Mouse (Mus musculus): Measurements from ENCODE around the gene Cux2. TPM values are rescaled to one million over a fixed set of nuclear protein-coding genes. Genes with fewer than 3 reads are reported as not detected.
A peak's percentile ranks its signal among the peaks of the same experiment; 100 is the strongest.

Gene Cux2
- total and polyA plus RNA-seq, 3 experiments: 1.4 to 3.5 TPM; not detected in 1

DNA sequence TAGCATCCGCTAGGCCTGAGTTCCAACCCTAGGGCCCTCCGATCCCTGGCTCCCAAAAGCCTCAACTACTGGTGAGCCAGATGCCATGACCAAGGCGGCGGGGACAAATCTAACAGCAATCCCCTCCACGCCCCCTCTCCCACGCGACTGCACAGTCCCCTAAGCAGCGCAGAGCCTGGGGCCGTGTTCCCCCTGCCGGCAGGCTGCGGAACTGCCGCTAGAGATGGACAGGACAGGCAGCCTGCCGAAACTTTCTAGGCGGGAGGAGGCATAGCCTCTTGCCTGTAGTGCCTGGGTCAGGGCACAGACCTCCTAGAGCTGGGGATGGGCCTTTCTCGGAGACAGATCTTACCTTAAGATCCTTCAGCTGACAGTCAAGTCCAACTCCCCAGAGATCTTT lies 41.2 kb upstream of the Cux2 start (continued):
- no peak for TF ChIP-seq E2F4 (IDR thresholded peaks at IDR 0.05; ENCODE audit: borderline replicate concordance, low read depth, low read length)

DNA sequence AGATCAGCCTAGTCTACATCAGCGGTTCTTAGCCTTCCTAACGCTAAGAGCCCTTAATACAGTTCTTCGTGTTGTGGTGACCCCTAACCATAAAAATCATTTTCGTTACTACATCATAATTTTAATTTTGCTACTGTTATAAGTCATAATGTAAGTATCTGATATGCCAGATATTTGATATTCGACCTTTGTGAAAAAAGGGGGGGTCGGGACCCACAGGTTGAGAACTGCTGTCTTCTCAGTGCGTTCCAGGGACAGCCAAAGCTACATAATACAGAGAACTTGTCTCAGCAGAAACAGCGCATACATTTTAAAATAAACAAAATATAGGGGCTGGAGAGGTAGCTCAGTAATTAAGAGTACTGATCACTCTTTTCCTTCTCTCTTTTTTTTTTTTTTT lies 39.8 kb upstream of the Cux2 start:
- Histone ChIP-seq H3K9me3 (replicated peaks; ENCODE audit: insufficient read depth, low read length) (no peaks in the 10 kb centered on the region), H3K27ac (ENCODE audit: control insufficient read depth, low read depth, low read length) (no peak overlapping the region), H3K36me3 (ENCODE audit: control insufficient read depth in 1 of 2, insufficient read depth in 2 of 2, low read length in 2 of 2) (peaks cover 0 to 2% of the 10 kb centered on the region in 2 experiments; a peak in 1 of 4 replicates), H3K79me2 (ENCODE audit: control insufficient read depth, insufficient read depth, low read length, poor library complexity) (no peaks in the 10 kb centered on the region), H3K9ac (ENCODE audit: control insufficient read depth, low read depth, low read length, poor library complexity, severe bottlenecking) (no peak overlapping the region), H3K4me3 (ENCODE audit: control insufficient read depth in 1 of 2, insufficient read depth in 1 of 2, low read depth in 2 of 2, low read length in 2 of 2) (no peak overlapping the region), H3K27me3 (ENCODE audit: control insufficient read depth in 1 of 2, insufficient read depth in 2 of 2, low read length in 2 of 2) (no peaks in the 10 kb centered on the region; a peak in 1 of 4 replicates), H3K4me1 (ENCODE audit: control insufficient read depth in 1 of 2, insufficient read depth in 2 of 2, low read length in 2 of 2) (no peaks in the 10 kb centered on the region)
- DNase-seq (ENCODE audit: low read depth, low spot score): no peak
- TF ChIP-seq RCOR1 (IDR thresholded peaks at IDR 0.05; ENCODE audit: low read depth, low read length) (no peak), ELF1 (IDR thresholded peaks at IDR 0.05; ENCODE audit: low read depth, low read length) (no peak), USF1 (IDR thresholded peaks at IDR 0.05; ENCODE audit: low read depth, low read length) (no peak), POLR2A (IDR thresholded peaks at IDR 0.05; ENCODE audit: control insufficient read depth in 1 of 2, insufficient read depth in 1 of 2, low read depth in 1 of 2, low read length in 2 of 2, poor library complexity in 1 of 2) (no peak)

DNA sequence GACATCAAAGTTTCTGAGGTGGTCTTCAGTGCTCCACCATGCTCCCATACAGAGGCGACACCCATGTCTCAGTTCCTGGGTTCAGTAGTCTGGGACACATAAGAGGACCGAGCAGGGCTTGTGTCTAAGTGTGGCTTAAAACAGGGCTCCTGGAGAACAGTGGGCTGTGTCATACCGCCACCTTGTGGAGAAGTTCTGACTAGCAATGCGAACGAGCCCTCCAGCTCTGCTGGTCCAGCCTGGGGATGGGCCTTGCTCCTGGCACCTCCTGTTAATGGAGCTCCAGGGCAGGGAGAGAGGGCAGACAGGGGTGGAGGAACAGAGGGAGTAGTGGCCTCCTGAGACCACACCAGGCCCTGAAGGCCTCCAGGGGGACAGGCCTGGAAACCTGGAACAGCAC lies 39.0 kb upstream of the Cux2 start:
- peak; percentile 86 for DNase-seq (ENCODE audit: low read depth, low spot score)
- Histone ChIP-seq H3K4me3 (ENCODE audit: control insufficient read depth in 1 of 2, insufficient read depth in 1 of 2, low read depth in 2 of 2, low read length in 2 of 2) (no peak overlapping the region), H3K36me3 (ENCODE audit: control insufficient read depth in 1 of 2, insufficient read depth in 2 of 2, low read length in 2 of 2) (peaks cover 0 to 2% of the 10 kb centered on the region in 2 experiments; a peak in 1 of 4 replicates), H3K9ac (ENCODE audit: control insufficient read depth, low read depth, low read length, poor library complexity, severe bottlenecking) (no peak overlapping the region), H3K27ac (ENCODE audit: control insufficient read depth, low read depth, low read length) (no peak overlapping the region), H3K9me3 (replicated peaks; ENCODE audit: insufficient read depth, low read length) (no peaks in the 10 kb centered on the region), H3K4me1 (ENCODE audit: control insufficient read depth in 1 of 2, insufficient read depth in 2 of 2, low read length in 2 of 2) (no peaks in the 10 kb centered on the region), H3K79me2 (ENCODE audit: control insufficient read depth, insufficient read depth, low read length, poor library complexity) (no peaks in the 10 kb centered on the region), H3K27me3 (ENCODE audit: control insufficient read depth in 1 of 2, insufficient read depth in 2 of 2, low read length in 2 of 2) (no peaks in the 10 kb centered on the region; a peak in 1 of 4 replicates)
- no peak for TF ChIP-seq MYC (IDR thresholded peaks at IDR 0.05; ENCODE audit: low read depth, low read length)
- peak; percentile 18; the same call in 1 of the 2 replicates for TF ChIP-seq SIN3A (IDR thresholded peaks at IDR 0.05; ENCODE audit: low read length)
- peak; percentile 87 to 97 (median 96) for TF ChIP-seq CTCF (IDR thresholded peaks at IDR 0.05 in 2 of 3, conservative IDR thresholded peaks at IDR 0.05 in 1 of 3; ENCODE audit: control insufficient read depth in 1 of 3, insufficient read depth in 1 of 3, low read depth in 2 of 3, low read length in 3 of 3, poor library complexity in 1 of 3, severe bottlenecking in 1 of 3)
- TF ChIP-seq NRF1 (IDR thresholded peaks at IDR 0.05; ENCODE audit: insufficient read depth, low read depth, low read length, poor library complexity, severe bottlenecking): no peak
- peak; percentile 80 for TF ChIP-seq SMC3 (IDR thresholded peaks at IDR 0.05; ENCODE audit: low read depth, low read length)
- TF ChIP-seq RAD21 (IDR thresholded peaks at IDR 0.05; ENCODE audit: low read depth, low read length): peak; percentile 91
- peak; percentile 69 for TF ChIP-seq ZC3H11A (IDR thresholded peaks at IDR 0.05; ENCODE audit: low read depth, low read length)
- TF ChIP-seq MYB (IDR thresholded peaks at IDR 0.05; ENCODE audit: low read depth, low read length): no peak
- TF ChIP-seq CHD2 (IDR thresholded peaks at IDR 0.05; ENCODE audit: low read length): no peak
- peak; percentile 44; the same call in 1 of the 2 replicates for TF ChIP-seq BHLHE40 (IDR thresholded peaks at IDR 0.05; ENCODE audit: borderline replicate concordance, low read depth, low read length)
- TF ChIP-seq TAL1 (IDR thresholded peaks at IDR 0.05; ENCODE audit: low read length): no peak
